Mouse (Mus musculus) right cerebral cortex, postnatal 25 days (tissue): ENCODE measurements at regions not wholly inside any gene's neighbourhood (a gene's known extent, or its start where the extent isn't known, plus 50 kb on each side); places are given as distances from the start of the nearest gene placed in this dataset.

Experiments used
- DNase-seq: peaks from one replicate; pipeline ENCODE4 v3.0.0; 2022

GRCm38 (mm10) chr4:54045258-54046029, 219.6 kb downstream of the Tmem38b start:
- no peak for DNase-seq

DNA sequence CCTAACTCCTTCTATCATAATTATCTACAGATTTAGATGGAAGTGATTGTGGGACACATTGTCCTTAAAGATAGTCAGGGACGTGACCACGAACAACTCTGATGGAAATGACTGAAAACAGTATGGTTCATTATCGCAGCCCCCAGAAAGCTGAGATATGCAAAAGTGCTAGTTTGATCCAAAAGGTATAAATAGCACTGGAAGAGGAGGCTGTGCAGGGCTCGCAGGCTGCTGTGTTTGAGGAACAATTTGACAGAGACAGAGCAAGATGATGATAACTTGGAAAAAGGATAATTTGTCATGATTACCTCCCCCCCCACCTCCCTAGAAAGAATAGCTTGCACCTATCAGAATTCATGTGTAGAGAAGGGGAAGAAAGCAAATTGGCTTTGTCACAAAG, 238.5 kb downstream of the Tmem38b start:
- DNase-seq, result no peak

GRCm38 (mm10) chr4:54071951-54072350, 246.1 kb downstream of the Tmem38b start:
- no peak for DNase-seq

GRCm38 (mm10) chr4:54072482-54072881, 246.6 kb downstream of the Tmem38b start:
- no peak for DNase-seq

DNA sequence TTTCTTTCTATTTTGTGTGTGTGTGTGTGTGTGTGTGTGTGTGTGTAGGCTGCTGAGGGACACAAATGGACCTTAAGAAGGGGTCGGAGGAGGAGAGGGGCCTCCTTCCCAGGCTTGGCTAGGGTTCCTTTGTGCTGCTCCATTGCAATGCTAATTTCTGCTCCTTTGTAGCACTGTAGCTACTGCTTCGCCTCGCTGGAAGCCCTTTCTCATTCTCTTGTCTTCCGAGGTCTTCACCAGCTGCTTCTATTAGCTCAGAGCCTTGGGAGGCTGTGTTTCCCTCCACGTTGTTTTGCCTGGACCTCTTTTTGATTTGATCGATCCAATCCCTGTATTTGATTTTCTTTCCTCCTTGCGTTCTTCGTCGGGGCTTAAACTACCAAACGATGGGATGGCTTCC, 247.1 kb downstream of the Tmem38b start:
- no peak for DNase-seq

DNA sequence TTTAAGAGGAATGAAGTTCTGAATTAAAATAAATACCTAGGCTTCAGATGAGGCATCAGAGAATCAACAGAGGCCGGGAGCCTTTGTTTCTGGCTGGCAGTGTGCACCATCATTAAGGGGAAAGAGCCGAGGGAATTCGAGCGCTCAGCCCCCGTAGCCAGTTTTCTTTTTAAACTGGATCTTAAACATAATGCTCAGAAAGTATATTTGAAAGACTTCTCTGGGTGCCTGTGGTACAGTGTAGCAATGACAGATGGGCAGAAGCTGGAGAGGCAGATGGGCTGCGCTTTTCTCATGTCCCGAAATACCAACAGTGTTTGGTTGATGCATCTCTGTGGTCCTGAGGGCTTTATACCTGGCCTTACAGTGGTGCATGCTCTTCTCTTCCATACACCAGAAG, 247.6 kb downstream of the Tmem38b start:
- DNase-seq, result peak; percentile 44

DNA sequence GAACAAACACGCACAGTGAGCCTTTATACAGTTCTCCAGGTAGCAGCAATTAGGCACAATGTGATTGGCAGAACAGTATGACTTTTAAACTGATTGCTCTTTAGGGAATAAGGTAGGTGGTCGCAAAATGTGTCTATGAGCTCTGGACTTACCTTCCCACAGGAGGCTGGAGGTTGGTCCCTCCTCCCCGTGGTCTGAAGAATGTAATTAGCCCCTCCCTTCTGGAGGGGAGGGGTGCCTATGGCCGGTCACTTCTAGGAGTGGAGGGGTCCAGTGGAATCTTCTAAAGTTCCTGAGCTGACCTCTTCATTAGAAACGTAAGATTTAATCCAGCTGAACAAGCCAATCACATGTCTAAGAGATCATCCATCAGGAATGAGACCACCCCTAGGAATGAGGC, 248.4 kb downstream of the Tmem38b start:
- no peak for DNase-seq

GRCm38 (mm10) chr4:54080526-54080925, 254.7 kb downstream of the Tmem38b start:
- no peak for DNase-seq

- no peak for DNase-seq
These were observed 255.6 kb downstream of the Tmem38b start for GRCm38 (mm10) chr4:54081411-54081810.

DNA sequence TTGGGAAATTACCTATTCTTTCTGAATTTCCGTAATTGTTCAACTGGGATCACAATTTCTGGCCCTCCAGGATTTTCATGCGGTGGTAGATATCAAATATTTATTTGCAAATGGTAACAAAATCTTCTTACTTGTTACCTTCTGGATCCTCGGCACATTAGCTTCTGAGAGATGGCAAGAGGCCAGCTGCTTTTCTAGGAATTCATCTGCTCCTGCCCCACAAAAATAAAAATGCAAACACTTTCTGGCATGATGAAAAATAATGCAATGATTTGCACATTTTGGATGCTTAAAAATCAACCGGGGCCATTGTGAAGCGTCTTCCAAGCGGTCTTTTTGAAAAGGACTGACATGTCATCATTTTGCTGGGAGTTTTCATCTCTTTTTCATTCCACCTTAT, 258.9 kb downstream of the Tmem38b start:
- no peak for DNase-seq

DNA sequence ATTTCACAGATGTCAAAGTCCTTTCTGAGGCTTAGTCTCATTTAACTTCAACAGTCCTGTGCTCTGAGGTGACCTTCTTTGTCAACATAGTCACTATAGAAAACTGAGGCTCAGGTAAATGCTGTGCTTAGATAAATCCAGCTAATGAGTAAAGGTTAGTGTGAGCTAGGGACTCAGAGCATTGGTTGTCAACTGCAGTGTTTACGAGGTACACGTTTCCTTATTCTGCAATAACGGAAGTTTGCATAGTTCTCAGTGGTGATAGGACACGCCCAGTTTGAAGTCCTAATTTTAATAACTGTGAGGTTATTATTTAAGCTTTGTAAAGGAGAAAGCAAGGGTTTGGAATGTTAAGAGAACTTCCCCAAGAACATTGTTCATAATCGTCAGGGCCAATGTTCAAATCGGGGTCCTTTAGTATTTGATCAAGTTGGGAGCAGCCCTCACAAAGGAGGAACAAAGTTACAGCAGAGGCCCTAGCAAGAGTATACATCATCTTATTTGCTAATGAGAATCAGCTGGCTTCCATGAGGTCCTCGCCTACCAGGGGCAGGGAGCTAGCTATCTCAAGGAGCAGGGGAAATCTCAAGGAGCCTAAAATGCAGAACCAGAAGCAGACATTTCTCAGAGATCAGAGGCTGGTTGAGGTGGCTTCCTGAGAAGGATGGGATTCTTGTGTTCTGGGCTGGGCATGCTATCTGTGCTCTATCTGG, 268.6 kb downstream of the Tmem38b start:
- DNase-seq, result no peak

GRCm38 (mm10) chr4:54095200-54095930, 269.5 kb downstream of the Tmem38b start:
- no peak for DNase-seq

GRCm38 (mm10) chr4:54097543-54097942, 271.7 kb downstream of the Tmem38b start:
- DNase-seq, result no peak

- DNase-seq, result no peak
These were observed 274.4 kb downstream of the Tmem38b start for GRCm38 (mm10) chr4:54100282-54100681.

GRCm38 (mm10) chr4:54106976-54107375, 281.1 kb downstream of the Tmem38b start:
- no peak for DNase-seq

DNA sequence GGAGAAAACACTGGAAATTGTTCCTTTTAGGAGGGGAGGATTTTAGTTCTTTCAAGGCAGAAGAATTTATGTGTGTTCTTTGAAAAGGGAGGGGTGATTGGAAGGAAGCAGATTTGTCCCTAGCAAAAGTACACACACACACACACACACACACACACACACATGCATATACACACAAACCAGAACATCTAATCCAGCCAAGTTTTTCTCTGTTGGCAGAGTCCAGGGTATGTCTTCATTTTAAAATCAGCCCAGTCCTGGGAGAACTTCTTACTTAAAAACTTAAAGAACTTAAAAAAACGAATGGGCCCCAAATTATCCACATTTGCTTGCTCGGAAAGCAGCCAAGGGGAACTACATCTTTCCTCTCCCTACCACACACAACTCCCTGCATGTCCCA, 290.5 kb downstream of the Tmem38b start:
- DNase-seq, result no peak

- DNase-seq, result peak; percentile 12
These were observed 292.5 kb downstream of the Tmem38b start for GRCm38 (mm10) chr4:54118179-54118846.

GRCm38 (mm10) chr4:54128717-54129698, 303.2 kb downstream of the Tmem38b start:
- no peak for DNase-seq

DNA sequence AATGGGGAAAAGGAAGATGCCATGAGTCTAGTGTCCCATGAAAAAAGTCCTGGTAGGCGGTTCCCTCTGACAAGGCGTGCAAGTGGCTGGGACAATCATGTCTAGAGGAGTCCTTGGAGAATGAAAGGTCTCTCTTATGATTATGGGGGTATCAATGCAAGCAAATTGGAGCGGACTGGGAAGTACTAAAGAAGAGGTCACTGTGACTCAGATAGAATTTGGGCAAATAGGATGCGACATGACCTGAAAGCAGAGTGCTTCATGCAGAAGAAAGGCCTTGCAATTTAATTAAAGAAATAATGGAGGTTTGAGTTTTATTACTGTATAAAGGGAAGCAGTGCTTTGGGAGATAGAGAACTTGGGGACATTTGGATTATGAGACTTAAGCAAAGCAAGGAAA, 330.3 kb downstream of the Tmem38b start:
- no peak for DNase-seq

DNA sequence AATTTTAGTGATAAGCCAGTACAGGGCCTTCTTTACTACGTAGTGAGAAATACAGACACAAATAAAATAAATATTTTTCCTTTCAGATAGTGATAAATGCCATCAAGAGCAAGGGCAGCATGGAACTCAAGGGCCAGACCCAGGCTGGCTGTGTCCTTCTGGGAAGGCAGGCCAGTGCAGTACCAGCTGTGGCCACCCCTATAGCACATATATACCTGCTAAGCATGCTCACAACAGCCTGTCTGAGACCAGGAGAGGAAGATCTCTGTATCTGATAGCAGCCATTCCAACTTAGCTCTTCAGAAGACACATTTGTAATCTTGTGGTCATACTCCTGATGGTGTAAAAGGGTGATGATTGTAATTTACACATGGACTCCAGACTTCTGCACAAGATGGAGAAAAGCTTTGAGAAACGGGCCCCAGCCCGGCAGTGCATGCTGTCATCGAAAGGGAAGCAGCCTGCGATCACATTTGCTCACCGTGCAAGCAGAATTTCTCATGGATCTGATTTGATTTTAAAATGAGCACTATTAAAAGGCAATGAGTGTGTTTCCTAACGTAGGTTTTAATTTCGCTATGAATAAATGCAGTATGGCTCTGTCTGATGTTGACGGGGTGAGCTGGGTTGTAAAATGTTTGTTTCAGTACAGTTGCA, 335.6 kb downstream of the Tmem38b start:
- no peak for DNase-seq

DNA sequence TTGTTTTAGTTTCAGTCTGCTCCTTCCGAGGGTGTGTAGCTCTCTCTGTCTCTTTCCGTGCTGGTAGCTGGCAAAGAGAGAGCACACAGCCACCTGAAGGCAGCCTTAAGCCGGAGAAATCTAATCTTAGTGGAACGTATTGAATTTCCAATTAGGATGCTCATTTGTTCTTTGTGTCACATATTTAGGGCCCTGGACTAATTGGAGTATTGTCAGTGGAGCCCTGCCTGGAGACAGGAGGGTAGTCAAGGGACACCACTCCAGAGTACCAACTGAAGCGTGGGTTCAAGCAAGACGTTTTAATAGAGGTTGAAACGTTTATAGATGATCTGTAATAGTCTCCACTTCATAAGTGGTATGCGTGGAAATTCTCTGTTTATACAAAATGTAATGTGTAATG, 336.5 kb downstream of the Tmem38b start:
- no peak for DNase-seq
